Comparison of ENCODE assay signal across 21 mouse cellular contexts in genomic region chr1:147186799-147187198, GRCm38 (mm10).
DNase-seq lines count a peak whose midpoint lies in the region; ATAC-seq lines count a peak whose summit lies in the region.
"Had no signal": no experiment of that assay in that cellular context is flagged by ENCODE, and none has a peak within 500 bp of the region (broad histone marks: within the 10 kb centered on the region; RNA-seq: fewer than 3 reads in every experiment).

No protein-coding gene starts in this region.

- peak; percentile 20 for DNase-seq in embryo, embryonic 10 days (ENCODE audit: low spot score)
- no peak for DNase-seq in embryo, embryonic 9.5 days (ENCODE audit: extremely low spot score)
- no peak for DNase-seq in midbrain, embryonic 10.5 days (ENCODE audit: low spot score)
- peak; percentile 33 for DNase-seq in embryo, embryonic 10.5 days (ENCODE audit: low spot score)
- no peak for DNase-seq in cerebellum, postnatal 36 days
- DNase-seq: cerebellum, adult 8-10 months; heart, postnatal 14 days; kidney, adult 8-10 months; kidney, postnatal 25 days; lung, adult 2 months; right cerebral cortex, adult 18-20 months; thymus, postnatal 14 days had no signal

- no peak overlapping the region for H3K4me2 ChIP-seq in midbrain, embryonic 15.5 days
- H3K4me2 ChIP-seq in forebrain, embryonic 16.5 days (ENCODE audit: low read length), result no peak overlapping the region
- H3K4me2 ChIP-seq in intestine, embryonic 15.5 days (replicated peaks), result no peak overlapping the region
- H3K4me2 ChIP-seq: heart, embryonic 12.5 days had no signal

- H3K4me1 ChIP-seq in midbrain, embryonic 15.5 days, result no peaks in the 10 kb centered on the region
- no peaks in the 10 kb centered on the region for H3K4me1 ChIP-seq in midbrain, embryonic 10.5 days
- H3K4me1 ChIP-seq in forebrain, embryonic 16.5 days (replicated peaks; ENCODE audit: control insufficient read depth, insufficient read depth, low read length), result peaks cover 6% of the 10 kb centered on the region; the same call in 1 of the 2 replicates
- H3K4me1 ChIP-seq in intestine, embryonic 15.5 days (replicated peaks), result no peaks in the 10 kb centered on the region
- H3K4me1 ChIP-seq: heart, embryonic 12.5 days; limb, embryonic 10.5 days; megakaryocyte, embryonic 14.5 days had no signal

- no peaks in the 10 kb centered on the region for H3K36me3 ChIP-seq in midbrain, embryonic 15.5 days (replicated peaks)
- no peaks in the 10 kb centered on the region for H3K36me3 ChIP-seq in midbrain, embryonic 10.5 days
- no peaks in the 10 kb centered on the region for H3K36me3 ChIP-seq in forebrain, embryonic 16.5 days (ENCODE audit: control insufficient read depth, insufficient read depth)
- no peaks in the 10 kb centered on the region for H3K36me3 ChIP-seq in intestine, embryonic 15.5 days
- H3K36me3 ChIP-seq: G1E; heart, embryonic 12.5 days; limb, embryonic 10.5 days had no signal

- H3K9ac ChIP-seq in midbrain, embryonic 15.5 days, result no peak overlapping the region
- H3K9ac ChIP-seq in forebrain, embryonic 16.5 days (replicated peaks; ENCODE audit: low read depth, low read length), result no peak overlapping the region
- H3K9ac ChIP-seq in intestine, embryonic 15.5 days, result no peak overlapping the region
- H3K9ac ChIP-seq: heart, embryonic 12.5 days had no signal

- WGBS in midbrain, embryonic 15.5 days, result 60% methylated on average over 1 of the region's 1 CpGs
- 78% methylated on average over 1 of the region's 1 CpGs for WGBS in midbrain, embryonic 10.5 days
- 53% methylated on average over 1 of the region's 1 CpGs for WGBS in forebrain, embryonic 16.5 days
- WGBS in intestine, embryonic 15.5 days, result 73% methylated on average over 1 of the region's 1 CpGs

- ATAC-seq in midbrain, embryonic 15.5 days (replicated peaks), result peak; percentile 77
- ATAC-seq in forebrain, embryonic 16.5 days, result 0 out of 2 replicates have a peak, but pooled peaks have one; percentile 67
- ATAC-seq in intestine, embryonic 15.5 days, result no peak
- ATAC-seq: activated CD4-positive, CD25-positive, alpha-beta regulatory T cell, adult 4 months had no signal

- no peak overlapping the region for H3K4me3 ChIP-seq in midbrain, embryonic 15.5 days
- H3K4me3 ChIP-seq in midbrain, embryonic 10.5 days, result no peak overlapping the region
- H3K4me3 ChIP-seq in forebrain, embryonic 16.5 days (replicated peaks; ENCODE audit: low read length), result no peak overlapping the region
- no peak overlapping the region for H3K4me3 ChIP-seq in intestine, embryonic 15.5 days (replicated peaks)
- H3K4me3 ChIP-seq: heart, embryonic 12.5 days; left cerebral cortex, adult 2 months; limb, embryonic 10.5 days; megakaryocyte, embryonic 14.5 days had no signal

- H3K9me3 ChIP-seq in midbrain, embryonic 15.5 days, result no peaks in the 10 kb centered on the region
- no peaks in the 10 kb centered on the region for H3K9me3 ChIP-seq in midbrain, embryonic 10.5 days (replicated peaks)
- no peaks in the 10 kb centered on the region for H3K9me3 ChIP-seq in forebrain, embryonic 16.5 days (ENCODE audit: control insufficient read depth, low read length)
- no peaks in the 10 kb centered on the region for H3K9me3 ChIP-seq in intestine, embryonic 15.5 days
- H3K9me3 ChIP-seq: heart, embryonic 12.5 days; limb, embryonic 10.5 days had no signal

- no peaks in the 10 kb centered on the region for H3K27me3 ChIP-seq in midbrain, embryonic 15.5 days (replicated peaks)
- no peaks in the 10 kb centered on the region for H3K27me3 ChIP-seq in midbrain, embryonic 10.5 days (ENCODE audit: low read depth, poor library complexity, severe bottlenecking)
- H3K27me3 ChIP-seq in forebrain, embryonic 16.5 days (replicated peaks; ENCODE audit: control insufficient read depth, insufficient read depth, low read length), result no peaks in the 10 kb centered on the region
- H3K27me3 ChIP-seq in intestine, embryonic 15.5 days (replicated peaks), result no peaks in the 10 kb centered on the region
- H3K27me3 ChIP-seq: heart, embryonic 12.5 days; megakaryocyte, embryonic 14.5 days had no signal

- no peak overlapping the region for H3K27ac ChIP-seq in midbrain, embryonic 15.5 days
- H3K27ac ChIP-seq in midbrain, embryonic 10.5 days (replicated peaks), result no peak overlapping the region
- H3K27ac ChIP-seq in forebrain, embryonic 16.5 days (ENCODE audit: low read length), result no peak overlapping the region
- H3K27ac ChIP-seq in intestine, embryonic 15.5 days, result no peak overlapping the region
- H3K27ac ChIP-seq: left cerebral cortex, adult 2 months; limb, embryonic 10.5 days had no signal

Comparison
In these comparisons a context has a peak if more than half of its experiments do, and no peak if none do; other contexts are left out.
1. DNase-seq: peak in embryo, embryonic 10 days (single experiment) and embryo, embryonic 10.5 days (single experiment); none in embryo, embryonic 9.5 days (single experiment), midbrain, embryonic 10.5 days (single experiment) and cerebellum, postnatal 36 days (0 of 2).